Mouse (Mus musculus): ENCODE data around the gene Vmn1r49.
"Not testable (repeated sequence)": the region's sequence is repeated elsewhere in the genome, so short reads cannot be mapped to it uniquely, and the experiment has no call there.

Vmn1r49 gene

GRCm38 (mm10) chr6:90078406-90078805, at the start of gene Vmn1r49:
Vmn1r49 (minus strand) TSS chr6:90078506.
- no peak for DNase-seq

- not testable (repeated sequence) for DNase-seq
Observed at GRCm38 (mm10) chr6:90122296-90122695, 44.0 kb upstream of the Vmn1r49 start, which contains the start of gene Vmn1r51. Vmn1r51 (plus strand) TSS chr6:90122596.

DNA sequence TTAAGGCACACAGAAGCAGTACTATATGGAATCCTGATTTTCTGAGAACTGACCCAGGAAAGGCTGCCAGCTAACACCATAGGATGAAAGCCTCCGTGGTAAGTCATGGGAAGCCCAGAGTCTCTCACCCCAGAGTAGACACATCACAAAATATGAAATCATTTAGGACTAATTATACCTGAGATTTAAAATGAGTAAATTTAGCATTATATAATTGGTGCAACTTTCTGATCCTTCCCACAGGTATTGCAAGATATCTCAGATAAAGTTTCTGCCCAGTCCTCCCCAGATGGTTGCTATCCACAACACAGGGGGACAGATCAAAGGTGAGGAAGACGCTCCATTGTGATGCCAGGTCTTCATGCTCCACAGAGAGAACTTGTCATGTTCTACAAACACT, 22.8 kb upstream of the Vmn1r49 start, which contains the start of gene Vmn1r50:
TSS of gene Vmn1r50 (plus strand) at position 301 of the 400 bp plus-strand sequence.
- DNase-seq = no peak

- no peak for DNase-seq
Observed at GRCm38 (mm10) chr6:90100566-90100965, 22.3 kb upstream of the Vmn1r49 start.

- not testable (repeated sequence) for DNase-seq
Observed at GRCm38 (mm10) chr6:90036741-90037140, 41.6 kb downstream of the Vmn1r49 start, which contains the start of gene Vmn1r48. Vmn1r48 (minus strand) TSS chr6:90036841.

Measured in kidney, adult 18-20 months (tissue).